Mouse (Mus musculus): ENCODE measurements around the gene Uts2. TPM values are rescaled to one million over a fixed set of nuclear protein-coding genes. Genes with fewer than 3 reads are reported as not detected.
A peak's percentile ranks its signal among the peaks of the same experiment; 100 is the strongest.

The Uts2 gene
- polyA plus RNA-seq, 1 experiment: not detected

DNA sequence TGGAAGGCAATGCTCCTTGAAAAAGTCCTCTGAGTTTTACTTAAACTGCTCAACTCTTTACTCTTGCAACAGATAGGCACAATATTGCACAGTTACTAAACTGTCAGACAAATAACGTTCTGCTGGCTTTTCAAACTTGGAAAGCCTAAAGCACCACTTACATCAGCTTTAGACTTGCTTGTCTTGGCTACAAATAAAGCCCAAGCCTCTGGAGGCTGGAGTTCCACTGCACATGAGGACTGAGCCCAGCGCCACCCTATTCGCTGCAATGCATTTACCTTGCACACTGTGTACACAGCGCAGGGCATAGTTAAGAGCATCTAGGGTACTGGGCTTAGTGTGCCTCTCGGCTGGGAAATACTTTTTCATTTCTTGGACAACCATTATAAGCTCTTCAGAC lies 46.4 kb downstream of the Uts2 start:
- peak overlapping the region; percentile 53 for H3K4me3 ChIP-seq
- H3K4me2 ChIP-seq (ENCODE audit: low read depth): peak overlapping the region; percentile 93
- TF ChIP-seq MAX (IDR thresholded peaks at IDR 0.05; ENCODE audit: low read depth): no peak
- TF ChIP-seq E2F4 (IDR thresholded peaks at IDR 0.05; ENCODE audit: insufficient read depth): no peak
- no peak for TF ChIP-seq POLR2A (IDR thresholded peaks at IDR 0.05; ENCODE audit: insufficient read length, low read depth)
- no peak for TF ChIP-seq MYOG (IDR thresholded peaks at IDR 0.05; ENCODE audit: control insufficient read depth in 1 of 3, insufficient read depth in 1 of 3, insufficient read length in 2 of 3, low read depth in 2 of 3)
- no peak for TF ChIP-seq CEBPB (IDR thresholded peaks at IDR 0.05; ENCODE audit: insufficient read depth, poor library complexity, severe bottlenecking)
- TF ChIP-seq REST (IDR thresholded peaks at IDR 0.05; ENCODE audit: insufficient read depth, insufficient read length): no peak
- TF ChIP-seq USF1 (IDR thresholded peaks at IDR 0.05; ENCODE audit: low read depth): no peak
- TF ChIP-seq POLR2AphosphoS2 (IDR thresholded peaks at IDR 0.05; ENCODE audit: insufficient read length, low read depth): no peak
- TF ChIP-seq TCF12 (IDR thresholded peaks at IDR 0.05; ENCODE audit: insufficient read depth, poor library complexity, severe bottlenecking): no peak
- H3K27me3 ChIP-seq (ENCODE audit: control insufficient read depth, insufficient read depth, insufficient read length): no peaks in the 10 kb centered on the region
- no peaks in the 10 kb centered on the region for H3K79me2 ChIP-seq (ENCODE audit: control insufficient read depth, insufficient read depth)
- peaks cover 7% of the 10 kb centered on the region for H3K36me3 ChIP-seq (ENCODE audit: control insufficient read depth, insufficient read depth)
- H3ac ChIP-seq (ENCODE audit: control insufficient read depth, insufficient read length): no peak overlapping the region

DNA sequence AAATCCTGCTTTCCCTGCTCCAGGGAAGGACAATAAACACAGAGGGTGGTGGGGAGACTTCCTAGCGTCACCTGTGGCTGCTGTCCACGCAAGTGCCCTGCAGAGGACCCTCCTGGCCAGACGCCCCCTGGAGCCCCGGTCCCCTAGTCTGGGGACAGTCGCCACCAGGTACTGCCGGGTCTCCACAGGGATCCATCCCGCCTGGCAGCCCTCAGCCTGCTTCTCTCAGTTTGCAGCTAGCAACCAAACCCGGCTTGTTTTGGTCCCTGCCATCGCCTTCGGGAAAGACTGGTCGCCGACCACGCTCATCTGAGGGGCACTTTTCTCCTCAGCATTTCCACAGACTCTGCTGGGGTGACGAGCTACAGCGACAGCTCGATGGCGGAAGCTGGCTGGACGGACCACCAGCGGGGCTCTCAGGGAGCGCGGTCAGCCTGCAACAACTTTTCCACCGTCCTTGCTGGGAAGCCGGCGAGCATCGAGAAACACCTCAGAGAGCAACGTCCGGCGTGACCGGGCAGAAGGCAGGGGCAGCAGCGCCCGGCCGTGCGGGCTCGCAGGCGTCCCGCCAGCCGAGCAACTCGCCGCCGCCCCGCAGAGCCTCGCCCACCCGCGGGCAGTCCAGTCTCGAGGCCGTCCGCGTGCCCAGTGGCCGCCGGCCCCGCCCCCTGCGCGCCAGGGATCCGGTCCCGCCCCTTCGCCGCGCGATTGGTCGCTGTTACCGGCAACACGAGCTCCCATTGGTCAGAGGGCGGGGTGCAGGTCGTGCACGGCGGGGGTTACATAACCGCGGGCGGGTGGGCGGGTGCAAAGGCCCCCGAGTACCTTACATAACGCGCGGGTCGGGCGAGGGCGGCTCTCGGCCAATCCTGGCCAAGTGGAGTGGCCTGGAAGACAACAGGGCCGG lies 47.4 kb downstream of the Uts2 start, which contains the start of gene Per3:
Gene Per3, minus strand, starts transcription at position 629 of the 907 bp plus-strand sequence.
- TF ChIP-seq MYOD1 (IDR thresholded peaks at IDR 0.05; ENCODE audit: control insufficient read depth in 1 of 3, insufficient read length in 2 of 3, low read depth in 2 of 3) (no peak), POLR2AphosphoS2 (IDR thresholded peaks at IDR 0.05; ENCODE audit: insufficient read length, low read depth) (peak; percentile 77), REST (IDR thresholded peaks at IDR 0.05; ENCODE audit: insufficient read depth, insufficient read length) (no peak), E2F4 (IDR thresholded peaks at IDR 0.05; ENCODE audit: insufficient read depth) (no peak), CEBPB (IDR thresholded peaks at IDR 0.05; ENCODE audit: insufficient read depth, poor library complexity, severe bottlenecking) (no peak), POLR2A (IDR thresholded peaks at IDR 0.05; ENCODE audit: insufficient read length, low read depth) (peak; percentile 93)

GRCm38 (mm10) chr4:151044944-151045570 lies 48.2 kb downstream of the Uts2 start:
- peak overlapping the region; percentile 38 for H3ac ChIP-seq (ENCODE audit: control insufficient read depth, insufficient read length)
- H3K36me3 ChIP-seq (ENCODE audit: control insufficient read depth, insufficient read depth): peaks cover 7% of the 10 kb centered on the region
- H3K27me3 ChIP-seq (ENCODE audit: control insufficient read depth, insufficient read depth, insufficient read length): no peaks in the 10 kb centered on the region
- no peak for TF ChIP-seq SRF (IDR thresholded peaks at IDR 0.05; ENCODE audit: control insufficient read depth, insufficient read length, low read depth)
- TF ChIP-seq TCF3 (IDR thresholded peaks at IDR 0.05; ENCODE audit: insufficient read length, low read depth): no peak
- TF ChIP-seq POLR2A (IDR thresholded peaks at IDR 0.05; ENCODE audit: insufficient read length, low read depth): no peak
- no peak for TF ChIP-seq E2F4 (IDR thresholded peaks at IDR 0.05; ENCODE audit: insufficient read depth)
- no peak for TF ChIP-seq CEBPB (IDR thresholded peaks at IDR 0.05; ENCODE audit: insufficient read depth, poor library complexity, severe bottlenecking)
- TF ChIP-seq MYOG (IDR thresholded peaks at IDR 0.05; ENCODE audit: control insufficient read depth in 1 of 3, insufficient read depth in 1 of 3, insufficient read length in 2 of 3, low read depth in 2 of 3): no peak
- no peak for TF ChIP-seq USF1 (IDR thresholded peaks at IDR 0.05; ENCODE audit: low read depth)
- TF ChIP-seq REST (IDR thresholded peaks at IDR 0.05; ENCODE audit: insufficient read depth, insufficient read length): no peak
- TF ChIP-seq MAX (IDR thresholded peaks at IDR 0.05; ENCODE audit: low read depth): no peak
- TF ChIP-seq MYOD1 (IDR thresholded peaks at IDR 0.05; ENCODE audit: control insufficient read depth in 1 of 3, insufficient read length in 2 of 3, low read depth in 2 of 3): no peak
- no peak for TF ChIP-seq TCF12 (IDR thresholded peaks at IDR 0.05; ENCODE audit: insufficient read depth, poor library complexity, severe bottlenecking)
- TF ChIP-seq POLR2AphosphoS2 (IDR thresholded peaks at IDR 0.05; ENCODE audit: insufficient read length, low read depth): no peak
- H3K4me2 ChIP-seq (ENCODE audit: low read depth): peak overlapping the region; percentile 59
- no peaks in the 10 kb centered on the region for H3K79me2 ChIP-seq (ENCODE audit: control insufficient read depth, insufficient read depth)
- H3K4me3 ChIP-seq: peak overlapping the region; percentile 53

More for the DNA sequence above, 47.4 kb downstream of the Uts2 start, which contains the start of gene Per3:
- Histone ChIP-seq H3K79me2 (ENCODE audit: control insufficient read depth, insufficient read depth) (no peaks in the 10 kb centered on the region), H3ac (ENCODE audit: control insufficient read depth, insufficient read length) (peak within 1 kb of the TSS; percentile 38), H3K4me2 (ENCODE audit: low read depth) (peak within 1 kb of the TSS; percentile 93), H3K27me3 (ENCODE audit: control insufficient read depth, insufficient read depth, insufficient read length) (no peaks in the 10 kb centered on the region), H3K36me3 (ENCODE audit: control insufficient read depth, insufficient read depth) (peaks cover 7% of the 10 kb centered on the region), H3K4me3 (peak within 1 kb of the TSS; percentile 53)

- no peak overlapping the region for H3K4me3 ChIP-seq
- H3K36me3 ChIP-seq (ENCODE audit: control insufficient read depth, insufficient read depth): peaks cover 13% of the 10 kb centered on the region
- no peaks in the 10 kb centered on the region for H3K27me3 ChIP-seq (ENCODE audit: control insufficient read depth, insufficient read depth, insufficient read length)
- H3K79me2 ChIP-seq (ENCODE audit: control insufficient read depth, insufficient read depth): peaks cover 3% of the 10 kb centered on the region
- H3ac ChIP-seq (ENCODE audit: control insufficient read depth, insufficient read length): no peak overlapping the region
- H3K4me2 ChIP-seq (ENCODE audit: low read depth): no peak overlapping the region
- TF ChIP-seq SRF (IDR thresholded peaks at IDR 0.05; ENCODE audit: control insufficient read depth, insufficient read length, low read depth) (no peak), MAX (IDR thresholded peaks at IDR 0.05; ENCODE audit: low read depth) (no peak), MYOD1 (IDR thresholded peaks at IDR 0.05; ENCODE audit: control insufficient read depth in 1 of 3, insufficient read length in 2 of 3, low read depth in 2 of 3) (no peak)
These were observed 49.6 kb downstream of the Uts2 start for GRCm38 (mm10) chr4:151046524-151046923.

All from myocyte (in vitro differentiated cells).